Mouse (Mus musculus) liver, postnatal 0 days (tissue): ENCODE measurements around the gene Gm20662.

Experiments used
- CTCF ChIP-seq: sonication (generic); IDR thresholded peaks from 2 replicates; pipeline ENCODE4 v1.5.1; 2016; ENCODE audit warnings: antibody characterized with exemption, low read depth
- EP300 ChIP-seq: IDR thresholded peaks from 2 replicates; pipeline ENCODE4 v1.6.1; 2016; ENCODE audit warnings: antibody characterized with exemption, low read depth, mild to moderate bottlenecking

DNA sequence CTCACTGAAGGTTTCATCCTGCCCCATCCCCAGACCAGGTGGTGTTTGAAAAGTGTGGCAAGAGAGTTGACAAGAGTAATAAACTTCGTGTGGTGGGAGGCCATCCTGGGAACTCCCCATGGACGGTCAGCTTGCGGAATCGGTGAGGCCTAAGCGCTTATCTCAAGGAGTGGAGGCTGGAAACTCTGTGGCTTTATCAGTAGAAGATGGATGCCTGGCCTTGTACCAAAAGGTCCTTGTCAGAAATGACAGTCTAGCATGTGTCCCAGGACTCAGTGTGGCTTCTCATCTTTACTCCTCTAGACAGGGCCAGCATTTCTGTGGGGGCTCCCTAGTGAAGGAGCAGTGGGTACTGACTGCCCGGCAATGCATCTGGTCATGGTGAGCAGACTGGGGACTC lies 87.4 kb downstream of the Gm20662 start:
- TF ChIP-seq CTCF (no peak), EP300 (peak; percentile 75)
